Mouse (Mus musculus): Measurements from ENCODE around the gene Btbd16.

GRCm38 (mm10) chr7:130827844-130828403 is 54.1 kb downstream of the Btbd16 start:
- TF ChIP-seq CTCF (IDR thresholded peaks at IDR 0.05; ENCODE audit: low read depth, low read length) (no peak), POLR2A (IDR thresholded peaks at IDR 0.05; ENCODE audit: extremely low read depth, insufficient read depth, low read length) (no peak)

Data from liver, adult 2 months (tissue).